Mouse (Mus musculus) stomach, postnatal 0 days (tissue): ENCODE results near the gene Tgfa. TPM values are rescaled to one million over a fixed set of nuclear protein-coding genes. Genes with fewer than 3 reads are reported as not detected.

Experiments
- ATAC-seq: fragments of 200-750 bp; cut with Nextera tagmentation; 2 replicates; pipeline ENCODE4 v1.8.0; 2017; ENCODE audit not compliant: low FRiP score, low TSS enrichment
- DNase-seq: peaks from one replicate; pipeline ENCODE4 v3.0.0-alpha.2; 2016; ENCODE audit warnings: low spot score
- H3K27ac ChIP-seq: fragments of 300-500 bp; sonication (generic); replicated peaks from 2 replicates; pipeline ENCODE4 v1.5.1; 2014; ENCODE audit warnings: mild to moderate bottlenecking, control low read depth
- H3K27me3 ChIP-seq: fragments of 300-500 bp; sonication (generic); 2 replicates; pipeline ENCODE4 v1.6.1; 2014; ENCODE audit warnings: low read length; ENCODE audit not compliant: control insufficient read depth, insufficient read depth
- H3K36me3 ChIP-seq: fragments of 300-500 bp; sonication (generic); 2 replicates; pipeline ENCODE4 v1.6.1; 2014; ENCODE audit warnings: low read length, mixed read lengths; ENCODE audit not compliant: control insufficient read depth, insufficient read depth
- H3K4me1 ChIP-seq: fragments of 300-500 bp; sonication (generic); replicated peaks from 2 replicates; pipeline ENCODE4 v1.6.1; 2014; ENCODE audit warnings: antibody characterized with exemption; ENCODE audit not compliant: control insufficient read depth, insufficient read depth
- H3K4me2 ChIP-seq: fragments of 300-500 bp; sonication (generic); replicated peaks from 2 replicates; pipeline ENCODE4 v1.6.1; 2014; ENCODE audit warnings: low read depth, mild to moderate bottlenecking, control low read depth, moderate library complexity
- H3K4me3 ChIP-seq: fragments of 300-500 bp; sonication (generic); 2 replicates; pipeline ENCODE4 v1.5.1; 2014; ENCODE audit warnings: low read depth, low read length, control low read depth
- H3K9ac ChIP-seq: fragments of 300-500 bp; sonication (generic); 2 replicates; pipeline ENCODE4 v1.6.1; 2014; ENCODE audit warnings: mild to moderate bottlenecking, low read length, control low read depth, mixed read lengths
- H3K9me3 ChIP-seq: fragments of 300-500 bp; sonication (generic); 2 replicates; pipeline ENCODE4 v1.6.1; 2016; ENCODE audit warnings: low read length; ENCODE audit not compliant: control insufficient read depth
- CTCF ChIP-seq: IDR thresholded peaks from 2 replicates; pipeline ENCODE4 v1.5.1; 2016; ENCODE audit warnings: antibody characterized with exemption, low read depth, mild to moderate bottlenecking, moderate library complexity
- EP300 ChIP-seq: optimal IDR thresholded peaks from 2 replicates; pipeline ENCODE3; 2016; ENCODE audit warnings: antibody characterized with exemption
- WGBS: fragments of 180-500 bp; shearing (Covaris S2); extraction: QIAGEN DNeasy Blood & Tissue Kit; methylation state at CpG from one replicate; pipeline ENCODE4 v1.1.7; 2014; 5-methylcytosine and 5-hydroxymethylcytosine counted together
- polyA plus RNA-seq: library from polyadenylated mRNA; unstranded; fragments of >200 nt; fragmentation: Nextera tagmentation; extraction: Ambion mirVana; gene quantifications from 2 replicates; pipeline ENCODE4 v1.2.1, GENCODE M21; 2015

Gene Tgfa
- polyA plus RNA-seq, 1 experiment from 2014 or later, result 9.1 TPM

DNA sequence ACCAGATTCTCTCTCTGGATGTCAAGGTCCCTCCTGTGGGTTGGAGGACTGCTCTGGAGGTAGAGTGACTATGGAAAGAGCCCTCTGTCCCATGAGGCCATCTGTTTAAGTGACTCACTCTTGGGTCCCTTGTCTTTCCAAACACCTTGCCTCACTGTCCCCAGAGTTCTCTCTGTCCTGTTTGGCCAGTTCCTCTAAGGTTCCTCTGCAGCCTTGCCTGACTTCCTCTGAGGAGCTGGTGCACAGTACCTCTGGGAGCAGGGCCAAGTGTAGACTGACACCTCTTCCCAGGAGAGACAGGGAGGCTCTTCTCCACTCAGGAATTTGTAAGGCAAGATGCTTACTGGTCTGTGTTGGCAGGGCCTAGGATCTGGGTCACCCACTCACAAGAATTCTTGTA is 30.6 kb downstream of the Tgfa start:
- ATAC-seq, result no peak

DNA sequence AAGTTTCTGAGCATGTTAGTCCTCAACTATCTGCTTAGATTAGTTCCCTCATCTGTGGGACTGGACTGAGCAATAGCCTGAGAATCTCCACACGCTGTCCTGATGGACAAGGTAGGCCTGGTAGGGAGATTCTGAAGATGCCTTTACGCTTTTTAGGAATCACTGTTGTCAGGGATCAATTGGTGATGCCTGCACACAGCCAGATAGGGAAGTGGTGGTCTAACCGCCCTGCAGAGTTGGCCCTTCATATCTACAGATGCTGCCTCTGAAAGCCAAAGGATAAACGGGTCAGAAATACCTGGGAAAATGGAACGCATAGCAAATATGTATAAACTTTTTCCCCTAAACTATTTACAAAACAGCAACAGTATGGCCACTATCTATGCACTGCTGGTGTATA is 37.3 kb downstream of the Tgfa start:
- Histone ChIP-seq H3K9me3 (no peaks in the 10 kb centered on the region), H3K27ac (peak overlapping the region; percentile 18), H3K4me2 (no peak overlapping the region), H3K27me3 (no peaks in the 10 kb centered on the region), H3K36me3 (no peaks in the 10 kb centered on the region), H3K9ac (no peak overlapping the region), H3K4me3 (no peak overlapping the region), H3K4me1 (no peaks in the 10 kb centered on the region; the same call in 1 of the 2 replicates)
- 79% methylated on average over 5 of the region's 5 CpGs for WGBS
- ATAC-seq, result no peak
- no peak for TF ChIP-seq EP300
- no peak for TF ChIP-seq CTCF
- DNase-seq, result no peak

More for the DNA sequence above, 30.6 kb downstream of the Tgfa start:
- Histone ChIP-seq H3K4me1 (no peaks in the 10 kb centered on the region), H3K36me3 (no peaks in the 10 kb centered on the region), H3K4me2 (no peak overlapping the region), H3K9me3 (no peaks in the 10 kb centered on the region), H3K9ac (no peak overlapping the region), H3K27ac (0 out of 2 replicates have a peak overlapping the region, but pooled peaks have one; percentile 53), H3K4me3 (no peak overlapping the region), H3K27me3 (no peaks in the 10 kb centered on the region)
- no peak for DNase-seq
- TF ChIP-seq CTCF (no peak), EP300 (no peak)

DNA sequence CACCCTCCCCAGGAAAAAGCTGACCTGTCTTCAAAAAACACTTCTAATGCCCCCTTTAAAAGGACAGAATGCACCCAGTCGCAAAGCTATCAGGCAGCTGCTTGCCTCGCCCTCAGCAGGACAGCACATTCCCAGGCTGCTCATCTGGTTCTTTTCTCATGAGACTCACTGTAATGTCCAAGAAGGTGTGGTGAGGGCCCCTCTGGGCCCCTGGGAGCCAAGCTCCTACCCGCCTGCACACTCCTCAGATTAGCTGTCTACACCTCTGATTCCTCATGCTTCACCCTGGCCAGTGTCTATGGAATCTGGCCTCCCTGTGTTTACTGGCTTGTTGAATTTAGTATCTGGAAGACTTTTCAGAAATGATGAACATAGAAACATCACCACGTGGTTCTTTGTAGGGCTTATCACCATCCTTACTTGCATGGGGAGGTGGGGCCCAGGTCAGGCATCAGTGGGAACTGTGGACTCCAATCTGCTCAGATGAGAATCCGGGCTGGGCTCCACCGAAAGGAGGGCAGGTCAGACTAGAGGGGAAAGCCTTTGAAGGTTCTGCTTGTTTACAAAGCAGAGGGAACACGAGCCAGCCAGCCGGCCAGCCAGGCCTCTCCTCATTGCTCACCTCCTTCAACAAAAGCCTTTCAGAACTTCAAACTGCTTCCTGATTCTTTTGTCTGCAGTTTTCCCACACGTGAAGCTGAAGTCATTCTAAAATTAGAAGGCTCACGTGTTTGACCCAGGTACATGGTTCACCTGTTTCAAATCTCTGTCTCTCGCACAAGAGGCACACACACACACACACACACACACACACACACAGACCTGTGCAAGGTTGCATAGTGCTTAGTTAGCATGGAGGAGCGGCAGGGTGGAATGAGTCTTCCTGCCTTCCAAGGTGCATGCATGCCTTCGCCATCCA is 38.7 kb downstream of the Tgfa start:
- DNase-seq, result peak; percentile 85
- no peak overlapping the region for H3K4me2 ChIP-seq

DNA sequence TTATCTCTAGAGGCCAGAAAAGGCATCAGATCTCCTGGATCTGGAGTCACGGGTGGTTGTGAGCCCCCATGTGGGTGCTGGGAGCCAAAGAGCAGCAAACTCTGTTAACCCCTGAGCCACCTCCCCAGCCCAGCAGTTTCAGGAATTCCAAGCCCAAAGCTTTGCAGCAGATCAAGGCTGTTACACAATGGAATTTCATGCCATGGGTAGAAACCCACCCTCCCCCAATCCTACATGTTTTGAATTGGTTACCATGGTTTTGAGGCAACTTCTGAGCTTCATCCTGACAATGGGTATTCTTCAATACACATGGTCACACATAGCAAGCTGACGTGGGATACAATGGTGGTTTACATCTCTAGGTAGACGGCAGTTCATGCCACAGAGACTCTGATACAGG is 49.8 kb downstream of the Tgfa start:
- Histone ChIP-seq H3K4me3 (no peak overlapping the region), H3K4me2 (no peak overlapping the region), H3K9ac (no peak overlapping the region), H3K36me3 (no peaks in the 10 kb centered on the region), H3K9me3 (no peaks in the 10 kb centered on the region), H3K27ac (no peak overlapping the region), H3K27me3 (no peaks in the 10 kb centered on the region), H3K4me1 (no peaks in the 10 kb centered on the region)
- no peak for ATAC-seq
- no peak for DNase-seq
- TF ChIP-seq EP300 (no peak), CTCF (no peak)
- WGBS, result 63% methylated on average over 3 of the region's 3 CpGs

More for the DNA sequence above, 38.7 kb downstream of the Tgfa start:
- Histone ChIP-seq H3K4me3 (no peak overlapping the region), H3K27me3 (no peaks in the 10 kb centered on the region), H3K27ac (peak overlapping the region; percentile 79), H3K9ac (no peak overlapping the region), H3K9me3 (no peaks in the 10 kb centered on the region), H3K36me3 (no peaks in the 10 kb centered on the region), H3K4me1 (no peaks in the 10 kb centered on the region; the same call in 1 of the 2 replicates)
- 23% methylated on average over 13 of the region's 13 CpGs for WGBS
- ATAC-seq, result peak; percentile 92
- TF ChIP-seq CTCF, result no peak
- peak; percentile 60 for TF ChIP-seq EP300

DNA sequence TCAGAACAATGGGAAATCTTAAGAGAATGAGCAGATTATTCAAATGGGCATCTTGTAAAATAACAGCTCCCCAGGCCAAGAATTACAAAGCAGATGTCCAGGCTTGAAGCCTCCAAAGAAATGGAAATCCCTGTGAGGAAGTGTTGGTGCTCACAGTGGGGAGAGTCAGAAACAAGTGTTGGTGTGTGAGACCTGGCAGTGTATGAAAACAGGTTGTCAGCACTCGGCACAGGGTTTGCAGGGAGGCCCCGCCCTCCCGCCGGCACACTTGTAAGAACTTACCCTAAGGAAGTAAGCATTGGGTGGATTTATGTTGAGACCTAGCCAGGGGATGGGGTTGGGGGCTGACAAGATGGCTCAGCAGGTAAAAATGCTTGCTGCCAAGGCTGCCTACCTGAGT is 50.9 kb downstream of the Tgfa start:
- Histone ChIP-seq H3K27ac (no peak overlapping the region; the same call in 1 of the 2 replicates), H3K4me2 (no peak overlapping the region), H3K4me3 (no peak overlapping the region), H3K9ac (no peak overlapping the region), H3K27me3 (no peaks in the 10 kb centered on the region), H3K4me1 (no peaks in the 10 kb centered on the region), H3K9me3 (no peaks in the 10 kb centered on the region), H3K36me3 (no peaks in the 10 kb centered on the region)
- WGBS, result 27% methylated on average over 4 of the region's 4 CpGs
- ATAC-seq (no peak), DNase-seq (no peak)
- TF ChIP-seq EP300, result no peak

DNA sequence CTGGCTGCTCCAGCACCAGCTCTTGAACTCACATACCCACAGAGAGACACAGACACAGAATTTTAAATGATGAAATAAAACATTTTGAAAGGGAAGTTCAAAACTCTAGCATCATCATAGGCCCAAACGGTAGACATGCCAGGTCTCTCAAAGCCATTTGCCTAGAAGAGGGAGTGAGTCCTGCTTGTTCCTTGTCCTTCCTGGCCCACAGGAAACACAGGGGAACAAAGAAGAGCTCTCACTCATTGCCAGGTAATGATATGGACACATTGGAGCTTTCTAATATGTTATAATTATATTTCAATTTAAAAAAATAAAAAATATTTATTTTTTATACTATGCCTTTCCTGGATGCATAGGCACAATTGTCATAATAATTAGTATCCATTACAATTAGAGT is 53.5 kb downstream of the Tgfa start:
- no peak for TF ChIP-seq CTCF
- no peak for TF ChIP-seq EP300
- Histone ChIP-seq H3K4me1 (no peaks in the 10 kb centered on the region), H3K9me3 (no peaks in the 10 kb centered on the region), H3K9ac (no peak overlapping the region), H3K27me3 (no peaks in the 10 kb centered on the region), H3K27ac (no peak overlapping the region), H3K4me2 (no peak overlapping the region), H3K4me3 (no peak overlapping the region), H3K36me3 (no peaks in the 10 kb centered on the region)
- 88% methylated on average over 1 of the region's 1 CpGs for WGBS
- no peak for DNase-seq
- ATAC-seq, result no peak
